Mouse (Mus musculus): ENCODE results near the gene Aars. TPM values are rescaled to one million over a fixed set of nuclear protein-coding genes. Genes with fewer than 3 reads are reported as not detected.

Gene Aars
- polyA plus RNA-seq, 1 experiment: 70.9 TPM

- H3K4me1 ChIP-seq (ENCODE audit: control insufficient read depth, insufficient read depth, low read length): no peaks in the 10 kb centered on the region
- H3K4me3 ChIP-seq (ENCODE audit: insufficient read depth, low read length): no peak overlapping the region
- no peak overlapping the region for H3K27ac ChIP-seq (ENCODE audit: insufficient read depth, low read length)
- no peak for TF ChIP-seq POLR2A (IDR thresholded peaks at IDR 0.05; ENCODE audit: extremely low read depth, insufficient read depth, low read length)
- TF ChIP-seq CTCF (IDR thresholded peaks at IDR 0.05; ENCODE audit: extremely low read depth, insufficient read depth, low read length): no peak
Observed at GRCm38 (mm10) chr8:111029589-111029988, 3.4 kb upstream of the Aars start.

DNA sequence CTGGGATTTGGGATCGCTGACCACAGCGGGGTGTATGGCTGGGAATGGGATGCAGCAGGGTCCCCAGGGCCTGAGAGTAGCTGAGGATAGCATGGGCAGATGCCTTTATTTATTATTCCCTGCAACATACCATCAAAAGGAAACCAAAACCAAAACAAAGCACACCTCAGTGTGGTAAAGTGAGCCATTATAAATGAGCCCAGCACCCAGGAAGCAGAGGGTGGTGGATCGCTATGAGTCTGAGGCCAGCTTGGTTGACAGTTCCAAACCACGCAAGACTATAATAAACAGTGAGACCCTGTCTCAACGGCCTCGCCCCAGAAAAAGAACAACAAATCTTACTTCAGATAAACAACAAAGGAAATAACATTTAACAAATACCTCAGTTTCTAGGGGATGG, 2.9 kb upstream of the Aars start:
- no peak overlapping the region for H3K27ac ChIP-seq (ENCODE audit: insufficient read depth, low read length)
- no peaks in the 10 kb centered on the region; the same call in 1 of the 2 replicates for H3K4me1 ChIP-seq (ENCODE audit: control insufficient read depth, insufficient read depth, low read length)
- TF ChIP-seq CTCF (IDR thresholded peaks at IDR 0.05; ENCODE audit: extremely low read depth, insufficient read depth, low read length) (no peak), POLR2A (IDR thresholded peaks at IDR 0.05; ENCODE audit: extremely low read depth, insufficient read depth, low read length) (no peak)
- no peak overlapping the region for H3K4me3 ChIP-seq (ENCODE audit: insufficient read depth, low read length)

GRCm38 (mm10) chr8:111031572-111031971, 1.4 kb upstream of the Aars start, which contains the start of gene Ddx19b:
Ddx19b (minus strand) TSS chr8:111031751.
- H3K27ac ChIP-seq (ENCODE audit: insufficient read depth, low read length): no peak within 1 kb of the TSS
- TF ChIP-seq CTCF (IDR thresholded peaks at IDR 0.05; ENCODE audit: extremely low read depth, insufficient read depth, low read length) (no peak), POLR2A (IDR thresholded peaks at IDR 0.05; ENCODE audit: extremely low read depth, insufficient read depth, low read length) (no peak)
- peaks cover 4% of the 10 kb centered on the region; the same call in 1 of the 2 replicates for H3K4me1 ChIP-seq (ENCODE audit: control insufficient read depth, insufficient read depth, low read length)
- no peak within 1 kb of the TSS for H3K4me3 ChIP-seq (ENCODE audit: insufficient read depth, low read length)

DNA sequence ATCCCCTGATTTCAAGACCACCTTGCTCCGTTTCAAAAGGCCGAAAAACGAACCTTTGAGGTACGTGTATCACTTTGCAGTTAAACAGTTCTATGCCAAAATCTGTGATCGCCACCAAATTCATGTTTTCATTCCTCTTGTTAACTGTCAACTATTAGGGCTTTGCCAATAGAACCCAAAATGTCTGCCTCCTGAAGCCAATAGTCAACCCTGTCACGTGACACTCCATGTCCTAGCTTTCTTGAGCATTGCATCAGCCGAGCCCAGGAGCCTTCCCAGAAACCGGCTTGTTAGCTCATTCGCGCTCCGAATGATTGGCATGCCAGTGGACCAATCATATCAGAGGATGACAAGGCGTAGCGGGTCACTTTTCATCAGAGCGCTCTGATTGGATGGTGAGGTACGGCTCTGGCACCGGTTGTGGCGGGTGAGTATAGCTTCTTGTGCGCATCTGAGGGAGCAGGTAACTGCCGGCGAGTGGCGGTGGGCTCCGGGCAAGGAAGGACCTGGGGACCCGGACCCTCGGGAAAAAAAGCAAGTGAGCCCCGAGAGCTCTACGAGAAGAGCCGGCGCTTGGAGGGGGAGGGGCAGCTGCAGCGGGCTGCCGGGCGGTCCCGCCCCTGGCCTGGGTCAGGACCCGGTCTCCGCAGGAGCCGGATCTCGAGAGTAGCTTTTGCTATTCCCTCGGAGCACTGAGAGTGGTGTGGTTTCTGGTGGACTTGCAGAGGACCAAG, 705 bp downstream of the Aars start:
- H3K27ac ChIP-seq (ENCODE audit: insufficient read depth, low read length): peak overlapping the region; percentile 30
- H3K4me1 ChIP-seq (ENCODE audit: control insufficient read depth, insufficient read depth, low read length): peaks cover 4% of the 10 kb centered on the region; the same call in 1 of the 2 replicates
- TF ChIP-seq POLR2A (IDR thresholded peaks at IDR 0.05; ENCODE audit: extremely low read depth, insufficient read depth, low read length) (peak; percentile 85), CTCF (IDR thresholded peaks at IDR 0.05; ENCODE audit: extremely low read depth, insufficient read depth, low read length) (no peak)
- peak overlapping the region; percentile 63 for H3K4me3 ChIP-seq (ENCODE audit: insufficient read depth, low read length)

DNA sequence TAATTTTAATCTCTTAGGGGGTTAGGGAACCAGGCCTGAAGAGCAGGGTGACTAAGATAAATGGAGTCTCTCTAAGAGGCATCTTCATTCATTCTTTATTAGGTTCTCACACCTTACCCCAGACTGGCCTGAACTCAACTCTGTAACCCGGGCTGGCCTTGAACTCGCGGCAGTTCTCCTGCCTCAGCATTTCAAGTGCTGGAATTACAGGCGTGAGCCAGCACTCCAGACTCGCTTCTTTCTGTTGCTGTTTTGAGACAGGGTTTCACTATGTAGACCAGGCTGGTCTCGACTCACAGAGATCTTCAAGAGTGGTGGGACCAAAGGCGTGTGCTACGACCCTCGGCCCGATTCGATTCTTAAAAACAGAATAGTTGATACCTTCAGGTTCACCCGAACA, 1.3 kb downstream of the Aars start:
- Histone ChIP-seq H3K27ac (ENCODE audit: insufficient read depth, low read length) (peak overlapping the region; percentile 30; the same call in 1 of the 2 replicates), H3K4me3 (ENCODE audit: insufficient read depth, low read length) (peak overlapping the region; percentile 63), H3K4me1 (ENCODE audit: control insufficient read depth, insufficient read depth, low read length) (peaks cover 4% of the 10 kb centered on the region; the same call in 1 of the 2 replicates)
- no peak for TF ChIP-seq POLR2A (IDR thresholded peaks at IDR 0.05; ENCODE audit: extremely low read depth, insufficient read depth, low read length)
- no peak for TF ChIP-seq CTCF (IDR thresholded peaks at IDR 0.05; ENCODE audit: extremely low read depth, insufficient read depth, low read length)

GRCm38 (mm10) chr8:111036591-111036990, 3.6 kb downstream of the Aars start:
- H3K4me3 ChIP-seq (ENCODE audit: insufficient read depth, low read length): no peak overlapping the region
- TF ChIP-seq CTCF (IDR thresholded peaks at IDR 0.05; ENCODE audit: extremely low read depth, insufficient read depth, low read length) (no peak), POLR2A (IDR thresholded peaks at IDR 0.05; ENCODE audit: extremely low read depth, insufficient read depth, low read length) (no peak)
- no peak overlapping the region for H3K27ac ChIP-seq (ENCODE audit: insufficient read depth, low read length)
- H3K4me1 ChIP-seq (ENCODE audit: control insufficient read depth, insufficient read depth, low read length): peaks cover 4% of the 10 kb centered on the region; the same call in 1 of the 2 replicates

DNA sequence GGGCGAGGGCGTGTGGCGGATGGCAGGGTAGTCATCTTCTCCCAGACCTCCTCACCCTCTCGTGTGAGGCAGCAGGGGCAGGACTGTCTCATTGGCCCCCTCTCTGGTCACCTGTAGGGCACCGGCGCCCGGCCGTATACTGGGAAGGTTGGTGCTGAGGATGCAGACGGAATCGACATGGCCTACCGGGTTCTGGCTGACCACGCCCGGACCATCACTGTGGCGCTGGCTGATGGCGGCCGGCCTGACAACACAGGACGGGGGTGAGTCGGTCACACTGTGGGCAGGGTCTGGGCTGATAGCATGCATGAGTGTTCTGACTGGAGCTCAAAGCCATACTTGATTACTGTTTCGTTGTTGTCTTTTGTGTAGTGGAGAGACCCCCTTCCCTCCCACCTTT, 9.6 kb downstream of the Aars start:
- TF ChIP-seq POLR2A (IDR thresholded peaks at IDR 0.05; ENCODE audit: extremely low read depth, insufficient read depth, low read length): no peak
- TF ChIP-seq CTCF (IDR thresholded peaks at IDR 0.05; ENCODE audit: extremely low read depth, insufficient read depth, low read length): no peak
- no peaks in the 10 kb centered on the region for H3K4me1 ChIP-seq (ENCODE audit: control insufficient read depth, insufficient read depth, low read length)
- no peak overlapping the region for H3K4me3 ChIP-seq (ENCODE audit: insufficient read depth, low read length)
- no peak overlapping the region for H3K27ac ChIP-seq (ENCODE audit: insufficient read depth, low read length)

GRCm38 (mm10) chr8:111044003-111044734, 11.2 kb downstream of the Aars start:
- no peak overlapping the region for H3K27ac ChIP-seq (ENCODE audit: insufficient read depth, low read length)
- H3K4me3 ChIP-seq (ENCODE audit: insufficient read depth, low read length): no peak overlapping the region
- TF ChIP-seq POLR2A (IDR thresholded peaks at IDR 0.05; ENCODE audit: extremely low read depth, insufficient read depth, low read length): no peak
- TF ChIP-seq CTCF (IDR thresholded peaks at IDR 0.05; ENCODE audit: extremely low read depth, insufficient read depth, low read length): 0 out of 2 replicates have a peak, but pooled peaks have one; percentile 21
- H3K4me1 ChIP-seq (ENCODE audit: control insufficient read depth, insufficient read depth, low read length): no peaks in the 10 kb centered on the region

GRCm38 (mm10) chr8:111048694-111049093, 15.8 kb downstream of the Aars start:
- Histone ChIP-seq H3K4me3 (ENCODE audit: insufficient read depth, low read length) (no peak overlapping the region), H3K27ac (ENCODE audit: insufficient read depth, low read length) (no peak overlapping the region), H3K4me1 (ENCODE audit: control insufficient read depth, insufficient read depth, low read length) (no peaks in the 10 kb centered on the region)
- no peak for TF ChIP-seq POLR2A (IDR thresholded peaks at IDR 0.05; ENCODE audit: extremely low read depth, insufficient read depth, low read length)
- TF ChIP-seq CTCF (IDR thresholded peaks at IDR 0.05; ENCODE audit: extremely low read depth, insufficient read depth, low read length): no peak
